Mouse (Mus musculus) left cerebral cortex, postnatal 14 days (tissue): ENCODE data around the gene Morn5. TPM values are rescaled to one million over a fixed set of nuclear protein-coding genes. Genes with fewer than 3 reads are reported as not detected.

Experiments
- DNase-seq, 2 experiments: peaks; one replicate each; pipeline ENCODE4 v3.0.0; 2021 to 2022; ENCODE audit warnings: low spot score in 2 of 2, mixed read lengths in 1 of 2
- intact Hi-C: fragments of 180-260 bp; cut with DNase I; formaldehyde crosslinking; loops from one replicate; pipeline ENCODE4 v1.15.1; 2025
- long read RNA-seq, 2 experiments: library from polyadenylated mRNA; stranded (forward); transcript quantifications; one replicate each; pipeline ENCODE4 v2.0.0; 2021
- total RNA-seq, 2 experiments: library from RNA; stranded (reverse); gene quantifications; 2 replicates each; pipeline ENCODE4 v1.2.3; 2021

Morn5 gene
- 1 to 10 TPM; 1.3 to 1.8 TPM for total RNA-seq
- long read RNA-seq, experiment 1 = 0 reads
- long read RNA-seq, experiment 2, partial matches to known transcripts = 0 of 1 reads
- long read RNA-seq, experiment 2, other reads (novel, unspliced or antisense) = 0 of 1 reads

GRCm38 (mm10) chr2:36048748-36049566 lies at the start of gene Morn5, which contains the start of gene Ndufa8:
Morn5 (plus strand) TSS chr2:36049458.
Ndufa8 (minus strand) TSS chr2:36049406.
- peak; percentile 97 to 98 for DNase-seq
- intact Hi-C loops = no loop called here

GRCm38 (mm10) chr2:36000390-36000789 lies 48.9 kb upstream of the Morn5 start:
- intact Hi-C loops = loop anchor here (10.0 kb wide), 1 partner anchor 1334 kb away; no protein-coding TSS in a partner anchor
- no peak for DNase-seq

GRCm38 (mm10) chr2:36002188-36002587 lies 47.1 kb upstream of the Morn5 start:
- no peak for DNase-seq
- intact Hi-C loops = loop anchor here (10.0 kb wide), 1 partner anchor 1333 kb away; no protein-coding TSS in a partner anchor

- DNase-seq = peak in 1 of 2 experiments; percentile 75
- intact Hi-C loops = loop anchor here (5.0 to 10.0 kb wide), 2 partner anchors 269 to 1327 kb away; no protein-coding TSS in a partner anchor
These were observed 41.2 kb upstream of the Morn5 start for GRCm38 (mm10) chr2:36008071-36008470.

GRCm38 (mm10) chr2:36009386-36009785 lies 39.9 kb upstream of the Morn5 start:
- intact Hi-C loops = loop anchor here (1.0 to 10.0 kb wide), 3 partner anchors 205 to 1325 kb away; no protein-coding TSS in a partner anchor
- peak; percentile 60 to 66 for DNase-seq

GRCm38 (mm10) chr2:36010579-36010978 lies 38.7 kb upstream of the Morn5 start:
- DNase-seq = peak in 1 of 2 experiments; percentile 18
- intact Hi-C loops = loop anchor here (5.0 kb wide), 1 partner anchor 82 kb away; no protein-coding TSS in a partner anchor

GRCm38 (mm10) chr2:36011331-36011825 lies 37.9 kb upstream of the Morn5 start:
- peak; percentile 52 to 61 for DNase-seq
- intact Hi-C loops = loop anchor here (5.0 kb wide), 1 partner anchor 81 kb away; no protein-coding TSS in a partner anchor

GRCm38 (mm10) chr2:36013010-36013409 lies 36.2 kb upstream of the Morn5 start:
- intact Hi-C loops = loop anchor here (5.0 kb wide), 1 partner anchor 79 kb away; no protein-coding TSS in a partner anchor
- no peak for DNase-seq

GRCm38 (mm10) chr2:36021385-36022159 lies 27.7 kb upstream of the Morn5 start:
- intact Hi-C loops = no loop called here
- DNase-seq = peak; percentile 91 to 93

- DNase-seq = no peak
- intact Hi-C loops = no loop called here
These were observed 26.0 kb upstream of the Morn5 start for GRCm38 (mm10) chr2:36023291-36023690.

GRCm38 (mm10) chr2:36032884-36033283 lies 16.4 kb upstream of the Morn5 start:
- intact Hi-C loops = no loop called here
- no peak for DNase-seq

GRCm38 (mm10) chr2:36033966-36034365 lies 15.3 kb upstream of the Morn5 start:
- intact Hi-C loops = no loop called here
- no peak for DNase-seq

GRCm38 (mm10) chr2:36034898-36035297 lies 14.4 kb upstream of the Morn5 start:
- intact Hi-C loops = no loop called here
- no peak for DNase-seq

- intact Hi-C loops = no loop called here
- no peak for DNase-seq
These were observed 13.7 kb upstream of the Morn5 start for GRCm38 (mm10) chr2:36035413-36036081.

- no peak for DNase-seq
- intact Hi-C loops = no loop called here
These were observed 9.8 kb upstream of the Morn5 start for GRCm38 (mm10) chr2:36039297-36039985.

- DNase-seq = no peak
- intact Hi-C loops = no loop called here
These were observed 8.4 kb upstream of the Morn5 start for GRCm38 (mm10) chr2:36040872-36041271.

- DNase-seq = no peak
- intact Hi-C loops = no loop called here
These were observed 1.1 kb upstream of the Morn5 start for GRCm38 (mm10) chr2:36048164-36048563.

- intact Hi-C loops = no loop called here
- DNase-seq = no peak
These were observed 303 bp downstream of the Morn5 start for GRCm38 (mm10) chr2:36049567-36049954.
